Mouse (Mus musculus): ENCODE results near the gene Rhoh. TPM values are rescaled to one million over a fixed set of nuclear protein-coding genes. Genes with fewer than 3 reads are reported as not detected.

Gene Rhoh
- polyA plus RNA-seq (2015; fragmentation: Nextera tagmentation; extraction: Ambion mirVana): 0.36 and 0.38 TPM in 2 replicates

DNA sequence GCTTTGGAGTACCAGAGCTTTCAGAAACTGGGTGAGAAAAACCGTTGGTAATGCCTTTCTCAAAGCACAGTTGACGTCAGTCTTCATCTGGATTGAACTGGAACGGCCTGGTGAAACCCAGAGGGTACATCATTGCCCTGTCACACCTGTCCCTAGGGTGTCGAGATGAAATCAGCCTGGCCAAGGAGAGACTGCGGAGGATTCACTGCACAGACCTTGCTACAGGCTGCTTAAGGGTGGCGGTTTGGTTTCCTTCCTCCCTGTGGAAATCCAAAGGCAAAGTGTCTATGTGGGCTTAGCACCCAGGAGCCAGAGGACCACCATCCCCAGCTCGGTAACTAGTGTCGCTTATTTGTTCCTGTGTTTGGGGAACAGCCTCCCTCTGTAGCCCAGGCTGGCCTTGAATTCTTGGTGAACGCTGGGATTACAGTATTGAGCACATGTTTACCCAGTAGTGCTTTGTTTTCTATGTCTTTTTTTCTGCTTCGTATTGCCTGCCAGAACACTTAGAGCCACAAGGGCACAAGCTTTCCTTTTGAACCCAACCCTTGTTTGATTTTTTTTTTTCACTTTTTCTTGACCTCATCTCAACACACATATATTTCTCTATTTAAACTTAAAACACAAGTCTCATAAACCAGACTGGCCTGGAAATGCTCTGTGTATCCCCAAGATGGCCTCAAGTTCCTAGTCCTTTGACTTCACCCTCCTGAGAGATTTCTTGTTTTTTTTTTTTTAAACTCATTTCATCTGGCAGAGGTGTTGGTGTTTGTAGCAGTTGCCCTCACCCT is at the start of gene Rhoh:
TSS of gene Rhoh (plus strand) at position 60 of the 791 bp plus-strand sequence.
- Histone ChIP-seq H3K4me1 (no peaks in the 10 kb centered on the region), H3K27me3 (no peaks in the 10 kb centered on the region), H3K9ac (replicated peaks) (no peak within 1 kb of the TSS), H3K27ac (replicated peaks) (no peak within 1 kb of the TSS), H3K4me2 (replicated peaks) (no peak within 1 kb of the TSS), H3K9me3 (no peaks in the 10 kb centered on the region), H3K36me3 (no peaks in the 10 kb centered on the region), H3K4me3 (no peak within 1 kb of the TSS)
- 87% methylated on average over 10 of the region's 10 CpGs for WGBS
- ATAC-seq (replicated peaks): no peak

DNA sequence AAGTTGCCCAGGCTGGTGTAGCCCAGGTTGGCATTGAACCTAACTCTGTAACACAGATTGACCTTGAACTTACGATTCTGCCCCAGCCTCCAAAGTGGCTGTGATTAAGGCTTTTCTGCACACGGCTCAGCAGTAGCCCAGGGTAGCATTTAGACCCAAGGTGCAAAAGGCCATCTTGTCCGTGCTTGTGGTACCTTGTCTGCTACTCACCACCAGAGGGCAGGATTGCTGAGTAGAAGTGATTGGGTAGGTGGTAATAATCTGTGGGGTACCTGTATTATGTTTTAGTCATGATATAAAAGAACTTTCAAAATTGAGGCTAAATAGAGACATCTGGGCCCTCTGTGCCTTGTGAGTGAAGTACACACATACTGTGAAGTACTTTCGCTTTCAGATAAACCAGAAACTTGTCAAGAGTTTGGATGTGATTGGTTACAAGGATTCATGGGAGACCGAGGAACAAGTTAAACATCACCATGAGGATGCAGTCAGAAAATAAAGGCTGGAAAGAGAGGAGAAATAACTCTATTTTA is 37.3 kb upstream of the Rhoh start:
- no peaks in the 10 kb centered on the region for H3K4me1 ChIP-seq
- no peak for ATAC-seq (replicated peaks)
- H3K4me2 ChIP-seq (replicated peaks): no peak overlapping the region
- H3K9ac ChIP-seq (replicated peaks): no peak overlapping the region
- no peaks in the 10 kb centered on the region for H3K27me3 ChIP-seq
- 74% methylated on average over 5 of the region's 5 CpGs for WGBS
- peaks cover 49% of the 10 kb centered on the region for H3K36me3 ChIP-seq
- no peaks in the 10 kb centered on the region for H3K9me3 ChIP-seq
- H3K4me3 ChIP-seq: no peak overlapping the region
- H3K27ac ChIP-seq (replicated peaks): no peak overlapping the region

DNA sequence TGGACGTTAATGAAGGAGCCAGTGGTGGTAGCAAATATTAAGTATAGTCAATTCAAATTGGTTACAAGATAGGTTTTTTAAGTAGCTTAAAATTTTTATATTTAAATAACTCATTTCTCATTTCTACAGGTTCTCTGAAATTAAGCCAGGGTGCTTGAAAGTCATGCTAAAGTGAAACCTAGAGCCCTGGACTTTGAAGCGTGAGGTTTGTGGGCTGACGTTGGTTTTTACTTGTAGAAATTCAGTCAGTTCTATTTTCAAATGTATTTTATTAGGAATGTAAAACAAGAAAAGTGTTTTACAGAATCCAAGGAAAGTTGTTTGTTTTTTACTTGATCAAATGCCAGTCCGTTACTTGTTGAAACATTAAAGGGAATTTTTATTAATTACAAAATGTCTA is 34.5 kb upstream of the Rhoh start:
- Histone ChIP-seq H3K9ac (replicated peaks) (no peak overlapping the region), H3K4me3 (no peak overlapping the region), H3K9me3 (no peaks in the 10 kb centered on the region), H3K36me3 (peaks cover 35% of the 10 kb centered on the region), H3K4me2 (replicated peaks) (no peak overlapping the region), H3K27ac (replicated peaks) (no peak overlapping the region), H3K4me1 (no peaks in the 10 kb centered on the region), H3K27me3 (no peaks in the 10 kb centered on the region)
- 97% methylated on average over 4 of the region's 4 CpGs for WGBS
- no peak for ATAC-seq (replicated peaks)

DNA sequence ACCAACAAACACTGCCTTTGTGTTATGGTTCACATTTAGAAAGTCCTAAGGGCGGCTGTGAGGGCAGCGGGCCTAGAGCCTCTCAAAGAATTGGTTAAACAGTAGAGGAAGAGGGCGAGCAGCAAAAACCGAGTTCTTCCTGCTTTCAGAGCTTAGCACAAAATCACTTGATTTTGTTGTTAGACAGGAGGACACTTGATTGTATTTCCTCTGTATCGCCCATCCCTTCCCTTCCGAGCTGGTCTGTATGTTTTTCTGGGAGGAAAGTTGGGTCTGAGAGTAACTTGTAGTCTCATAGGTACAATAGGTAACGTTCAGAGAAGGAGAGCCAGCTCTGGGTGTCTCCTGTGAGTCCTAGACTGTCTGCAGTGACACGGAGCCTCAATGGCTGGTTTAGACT is 33.9 kb upstream of the Rhoh start:
- Histone ChIP-seq H3K9ac (replicated peaks) (no peak overlapping the region), H3K27me3 (no peaks in the 10 kb centered on the region), H3K4me2 (replicated peaks) (no peak overlapping the region), H3K36me3 (peaks cover 31% of the 10 kb centered on the region), H3K9me3 (no peaks in the 10 kb centered on the region), H3K27ac (replicated peaks) (no peak overlapping the region), H3K4me1 (no peaks in the 10 kb centered on the region), H3K4me3 (no peak overlapping the region)
- ATAC-seq (replicated peaks): no peak
- 89% methylated on average over 8 of the region's 8 CpGs for WGBS

DNA sequence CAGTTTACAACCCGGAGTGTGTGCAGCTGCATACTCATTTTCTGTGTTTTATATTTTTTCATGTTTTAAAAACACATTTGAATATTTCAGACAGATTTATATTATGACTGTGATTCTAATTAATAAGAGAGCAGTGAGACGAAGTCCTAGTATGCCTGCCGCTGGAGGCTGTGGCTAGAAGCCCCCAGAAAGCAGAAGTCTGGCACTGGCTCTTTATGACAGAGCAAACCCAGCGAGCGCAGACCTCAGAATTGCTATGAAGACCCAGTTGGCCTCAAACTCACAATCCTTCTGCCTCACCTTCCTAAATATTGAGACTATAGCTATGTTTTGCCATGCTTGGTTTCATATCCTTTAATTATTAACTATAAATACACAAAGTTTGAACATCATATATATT is 32.8 kb upstream of the Rhoh start:
- 95% methylated on average over 5 of the region's 5 CpGs for WGBS
- Histone ChIP-seq H3K9ac (replicated peaks) (no peak overlapping the region), H3K9me3 (no peaks in the 10 kb centered on the region), H3K4me3 (no peak overlapping the region), H3K27ac (replicated peaks) (no peak overlapping the region), H3K27me3 (no peaks in the 10 kb centered on the region), H3K4me1 (no peaks in the 10 kb centered on the region), H3K4me2 (replicated peaks) (no peak overlapping the region), H3K36me3 (peaks cover 23% of the 10 kb centered on the region; the same call in 1 of the 2 replicates)
- no peak for ATAC-seq (replicated peaks)

DNA sequence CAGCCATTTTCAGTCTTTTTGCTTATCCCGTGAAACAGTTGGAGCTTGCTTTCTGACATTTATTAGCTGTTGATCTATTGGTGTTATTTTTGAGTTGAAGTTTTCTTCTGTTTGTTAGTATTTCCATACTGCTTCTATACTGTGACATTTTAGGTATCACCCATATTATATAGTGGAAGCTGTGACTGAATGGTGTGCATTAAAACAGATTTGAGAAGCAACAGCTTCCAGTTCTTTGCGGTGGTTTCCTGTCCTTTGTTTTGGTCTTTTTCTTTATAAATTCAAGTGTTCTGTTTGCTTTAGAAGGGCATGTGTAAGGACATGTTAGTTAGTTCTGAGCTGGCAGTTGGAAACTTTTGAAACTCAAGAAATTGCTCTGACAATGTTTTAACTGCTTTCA is 32.0 kb upstream of the Rhoh start:
- 94% methylated on average over 2 of the region's 2 CpGs for WGBS
- Histone ChIP-seq H3K9ac (replicated peaks) (no peak overlapping the region), H3K4me2 (replicated peaks) (no peak overlapping the region), H3K9me3 (no peaks in the 10 kb centered on the region), H3K27ac (replicated peaks) (no peak overlapping the region), H3K36me3 (peaks cover 23% of the 10 kb centered on the region; the same call in 1 of the 2 replicates), H3K4me3 (no peak overlapping the region), H3K27me3 (no peaks in the 10 kb centered on the region), H3K4me1 (no peaks in the 10 kb centered on the region)
- no peak for ATAC-seq (replicated peaks)

DNA sequence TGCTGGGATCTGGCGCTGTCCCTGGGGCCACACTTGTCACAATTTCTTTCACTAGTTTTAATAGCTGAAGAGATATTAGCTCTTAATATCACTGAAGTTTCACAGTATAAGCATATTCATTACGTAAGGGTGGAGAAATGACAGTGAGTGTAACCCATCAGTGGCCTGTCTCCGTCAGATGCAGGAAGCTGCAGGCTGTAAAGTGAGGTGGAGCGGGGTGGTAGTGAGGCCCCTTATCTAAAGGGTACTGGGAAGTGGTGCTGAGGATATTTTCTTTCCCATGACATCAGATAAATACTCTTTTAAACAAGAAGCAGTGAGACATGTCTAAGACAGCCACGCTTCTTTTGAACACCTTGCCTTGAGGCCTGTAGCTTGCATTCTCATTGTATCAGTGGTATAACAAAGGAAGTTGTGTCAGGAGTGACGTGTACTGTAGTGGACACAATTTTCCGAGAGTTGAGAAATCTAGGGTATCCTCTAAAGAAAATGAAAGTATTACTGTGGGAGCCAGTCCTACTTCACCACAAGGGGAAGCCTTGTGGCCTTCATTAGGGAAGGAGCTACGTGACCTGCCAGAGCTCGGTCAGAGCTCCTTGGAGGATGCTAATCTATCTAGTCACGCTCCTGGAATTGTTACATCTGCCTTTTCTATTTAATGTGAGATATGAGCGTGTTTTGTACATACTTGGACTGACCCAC is 28.9 kb upstream of the Rhoh start:
- Histone ChIP-seq H3K4me3 (no peak overlapping the region), H3K36me3 (0 out of 2 replicates have a peak, but pooled peaks cover under 1% of the 10 kb centered on the region), H3K4me1 (no peaks in the 10 kb centered on the region), H3K27ac (replicated peaks) (no peak overlapping the region), H3K9me3 (no peaks in the 10 kb centered on the region), H3K9ac (replicated peaks) (no peak overlapping the region), H3K27me3 (no peaks in the 10 kb centered on the region), H3K4me2 (replicated peaks) (no peak overlapping the region)
- ATAC-seq (replicated peaks): no peak
- 87% methylated on average over 11 of the region's 11 CpGs for WGBS

DNA sequence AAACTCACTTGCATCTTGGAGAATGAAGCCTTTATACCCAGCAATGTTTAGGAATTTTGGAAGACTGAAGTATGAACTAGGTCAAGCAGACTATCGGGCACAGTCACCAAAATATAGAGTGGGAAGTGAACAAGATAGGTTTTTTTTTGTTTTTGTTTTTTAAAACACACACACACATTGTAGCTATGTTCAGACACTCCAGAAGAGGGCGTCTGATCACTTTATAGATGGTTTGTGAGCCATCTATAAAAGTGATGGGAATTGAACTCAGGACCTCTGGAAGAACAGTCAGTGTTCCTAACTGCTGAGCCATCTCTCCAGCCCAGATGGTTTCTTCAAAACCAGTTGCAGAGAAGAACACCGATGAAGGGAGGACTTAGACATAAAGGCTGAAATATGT is 27.9 kb upstream of the Rhoh start:
- no peak overlapping the region for H3K4me3 ChIP-seq

DNA sequence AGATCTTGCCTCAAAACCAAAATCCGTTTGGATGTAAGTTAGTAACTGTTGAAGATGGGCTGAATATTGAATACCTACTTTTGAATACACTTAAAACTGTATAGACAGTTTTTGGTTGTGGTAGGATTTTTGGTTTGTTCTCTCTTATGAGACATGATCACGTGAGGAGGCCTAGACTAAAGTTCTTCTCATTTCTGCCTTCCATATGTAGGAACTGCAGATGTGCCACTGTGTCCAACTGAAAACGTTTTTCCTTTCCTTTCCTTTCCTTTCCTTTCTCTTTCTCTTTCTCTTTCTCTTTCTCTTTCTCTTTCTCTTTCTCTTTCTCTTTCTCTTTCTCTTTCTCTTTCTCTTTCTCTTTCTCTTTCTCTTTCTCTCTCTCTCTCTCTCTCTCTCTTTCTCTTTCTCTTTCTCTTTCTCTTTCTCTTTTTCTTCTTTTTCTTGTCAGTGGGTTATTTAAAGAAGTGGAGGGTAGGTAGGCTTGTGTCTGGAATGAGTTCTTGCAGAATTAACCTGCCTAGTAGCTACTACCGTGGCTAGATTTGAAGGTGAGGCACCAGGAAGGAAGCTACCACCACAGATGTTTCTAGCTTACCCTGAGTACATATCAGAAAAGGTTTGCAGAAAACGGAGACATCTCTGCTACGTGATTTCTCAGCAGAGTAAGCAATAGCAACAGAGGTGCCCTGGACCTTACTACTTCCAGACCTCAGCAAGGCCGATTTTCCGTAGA is 27.1 kb upstream of the Rhoh start:
- Histone ChIP-seq H3K4me3 (no peak overlapping the region), H3K9me3 (no peaks in the 10 kb centered on the region), H3K4me2 (replicated peaks) (no peak overlapping the region), H3K9ac (replicated peaks) (no peak overlapping the region), H3K27me3 (no peaks in the 10 kb centered on the region), H3K27ac (replicated peaks) (no peak overlapping the region), H3K36me3 (no peaks in the 10 kb centered on the region), H3K4me1 (no peaks in the 10 kb centered on the region)
- ATAC-seq (replicated peaks): no peak
- WGBS: 93% methylated on average over 8 of the region's 8 CpGs

More for the DNA sequence above, 27.9 kb upstream of the Rhoh start:
- Histone ChIP-seq H3K27me3 (no peaks in the 10 kb centered on the region), H3K9me3 (no peaks in the 10 kb centered on the region), H3K4me2 (replicated peaks) (no peak overlapping the region), H3K36me3 (no peaks in the 10 kb centered on the region), H3K9ac (replicated peaks) (no peak overlapping the region), H3K27ac (replicated peaks) (no peak overlapping the region), H3K4me1 (no peaks in the 10 kb centered on the region)
- no peak for ATAC-seq (replicated peaks)
- 84% methylated on average over 3 of the region's 3 CpGs for WGBS

DNA sequence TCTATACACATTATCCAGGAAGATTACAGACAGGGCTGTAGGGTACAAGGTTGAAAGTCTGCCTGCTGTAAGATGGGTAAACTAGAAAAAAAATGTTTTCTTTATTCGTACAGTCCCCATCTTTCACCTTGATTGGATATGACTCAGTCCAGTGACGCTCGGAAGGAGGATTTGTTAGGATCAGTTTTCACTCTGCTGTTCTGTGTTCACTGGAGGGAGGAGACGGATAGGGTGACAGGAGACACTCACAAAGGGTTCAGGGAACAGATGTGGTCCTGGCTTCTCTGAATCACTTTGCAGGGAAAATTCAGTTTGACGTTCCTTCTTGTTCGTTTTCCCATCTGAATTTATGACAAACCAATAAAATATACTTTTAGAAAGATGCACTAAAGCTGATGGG is 23.0 kb upstream of the Rhoh start:
- no peak for ATAC-seq (replicated peaks)
- H3K9me3 ChIP-seq: no peaks in the 10 kb centered on the region
- no peak overlapping the region for H3K4me3 ChIP-seq
- H3K4me1 ChIP-seq: no peaks in the 10 kb centered on the region
- no peak overlapping the region for H3K9ac ChIP-seq (replicated peaks)
- WGBS: 86% methylated on average over 6 of the region's 6 CpGs
- no peaks in the 10 kb centered on the region for H3K36me3 ChIP-seq
- no peak overlapping the region for H3K27ac ChIP-seq (replicated peaks)
- no peaks in the 10 kb centered on the region for H3K27me3 ChIP-seq
- no peak overlapping the region for H3K4me2 ChIP-seq (replicated peaks)

DNA sequence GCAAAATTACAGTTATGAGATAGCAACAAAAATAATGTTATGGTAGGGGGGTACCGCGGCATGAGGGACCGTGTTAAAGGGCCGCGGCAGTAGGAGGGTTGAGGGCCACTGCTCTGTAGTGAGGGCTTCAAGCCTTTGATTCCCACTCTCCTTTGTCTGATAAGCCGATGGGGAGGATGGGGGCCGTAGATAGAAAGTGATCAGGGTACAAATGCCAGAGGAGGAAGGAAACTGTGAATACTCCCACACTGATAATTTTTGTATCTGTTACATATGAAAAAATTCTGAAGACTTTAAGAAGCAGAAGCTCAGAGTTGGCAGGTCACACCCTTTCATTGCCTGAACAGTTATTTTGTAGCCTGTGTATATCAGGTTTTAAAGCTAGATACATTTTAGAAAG is 18.1 kb upstream of the Rhoh start:
- Histone ChIP-seq H3K27me3 (no peaks in the 10 kb centered on the region), H3K36me3 (no peaks in the 10 kb centered on the region), H3K4me3 (no peak overlapping the region), H3K9me3 (no peaks in the 10 kb centered on the region), H3K4me1 (no peaks in the 10 kb centered on the region), H3K4me2 (replicated peaks) (no peak overlapping the region), H3K27ac (replicated peaks) (no peak overlapping the region), H3K9ac (replicated peaks) (no peak overlapping the region)
- 95% methylated on average over 7 of the region's 7 CpGs for WGBS
- no peak for ATAC-seq (replicated peaks)

DNA sequence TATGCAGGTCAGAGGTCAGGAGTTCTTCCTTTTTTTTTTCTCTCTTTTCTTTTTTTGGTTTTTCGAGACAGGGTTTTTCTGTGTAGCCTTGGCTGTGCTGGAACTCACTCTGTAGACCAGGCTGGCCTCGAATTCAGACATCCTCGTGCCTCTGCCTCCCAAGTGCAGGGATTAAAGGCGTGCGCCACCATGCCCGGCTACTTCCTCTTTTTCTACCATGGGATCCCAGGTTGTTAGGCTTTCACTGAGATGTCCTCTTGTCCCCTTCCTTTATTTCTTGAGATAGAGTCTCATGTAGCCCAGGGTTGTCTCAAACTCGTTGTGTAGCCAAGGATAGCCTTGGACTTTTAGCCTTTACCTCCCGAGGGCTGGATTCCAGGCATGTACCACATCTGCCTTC is 14.5 kb upstream of the Rhoh start:
- Histone ChIP-seq H3K4me1 (no peaks in the 10 kb centered on the region), H3K4me3 (no peak overlapping the region), H3K4me2 (replicated peaks) (no peak overlapping the region), H3K9me3 (no peaks in the 10 kb centered on the region), H3K27me3 (no peaks in the 10 kb centered on the region), H3K27ac (replicated peaks) (no peak overlapping the region), H3K36me3 (no peaks in the 10 kb centered on the region), H3K9ac (replicated peaks) (no peak overlapping the region)
- ATAC-seq (replicated peaks): no peak
- WGBS: 91% methylated on average over 8 of the region's 8 CpGs
